In the genomic region with DNA sequence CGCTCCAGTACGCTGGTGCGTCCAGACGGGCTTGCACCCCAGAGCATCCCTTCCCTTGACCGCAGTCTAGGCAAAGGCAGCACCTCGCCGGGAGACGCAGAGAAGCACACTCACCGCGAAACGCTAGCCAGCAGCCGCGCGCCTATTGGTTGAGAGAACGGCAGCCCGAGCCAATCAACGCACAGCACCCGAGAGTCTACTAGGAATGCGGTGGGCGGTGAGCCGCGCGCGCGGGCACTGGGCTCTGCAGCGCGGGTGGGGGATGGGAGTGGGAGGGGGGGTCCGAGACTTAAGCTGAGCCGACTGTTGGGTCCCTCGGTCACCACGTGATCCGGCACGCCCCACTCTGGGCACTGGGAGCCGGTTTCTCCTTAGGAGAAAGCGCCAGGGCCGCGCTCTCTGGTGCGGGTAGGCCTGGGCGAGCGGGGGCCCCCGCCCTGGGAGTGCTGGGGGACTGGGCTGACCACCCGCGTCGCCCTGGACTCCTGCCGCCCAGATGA, we compare ENCODE assay signal across 8 mouse cellular contexts. TPM values are rescaled to one million over a fixed set of nuclear protein-coding genes. Genes with fewer than 3 reads are reported as not detected.
DNase-seq lines count a peak whose midpoint lies in the region; ATAC-seq and TF ChIP-seq lines count a peak whose summit lies in the region.

No protein-coding gene starts in this region.

- peak overlapping the region; percentile 97 for H3K27ac ChIP-seq in lung, embryonic 14.5 days (ENCODE audit: low read depth)

- DNase-seq in MN1 (ENCODE audit: low spot score): peak; percentile 98
- peak; percentile 92 for DNase-seq in cerebellum, adult 8-10 months
- peak; percentile 96 for DNase-seq in forelimb bud, embryonic 11.5 days (ENCODE audit: low read depth, low spot score)
- DNase-seq in layer of hippocampus, adult 8-10 months (ENCODE audit: low spot score in 2 of 2): peak; percentile 91 to 94
- DNase-seq in lung, embryonic 14.5 days: peak; percentile 98
- DNase-seq in ovary, postnatal 10 days (ENCODE audit: low spot score): peak; percentile 87
- DNase-seq in thymus, postnatal 0 days (ENCODE audit: low spot score): peak; percentile 91

- WGBS in lung, embryonic 14.5 days: 2% methylated on average over 45 of the region's 45 CpGs

- peak overlapping the region; percentile 29 for H3K4me3 ChIP-seq in lung, embryonic 14.5 days (ENCODE audit: low read depth, low read length)

- H3K9ac ChIP-seq in lung, embryonic 14.5 days: peak overlapping the region; percentile 64

- H3K36me3 ChIP-seq in lung, embryonic 14.5 days (ENCODE audit: insufficient read depth): no peaks in the 10 kb centered on the region

- ATAC-seq in hematopoietic stem cell, adult 5-6 weeks (replicated peaks in 1 of 2; ENCODE audit: insufficient read depth in 1 of 2, low FRiP score in 2 of 2, low TSS enrichment in 1 of 2, low read depth in 1 of 2, poor library complexity in 2 of 2, severe bottlenecking in 2 of 2): peak; percentile 77 to 81
- ATAC-seq in lung, embryonic 14.5 days (ENCODE audit: insufficient read depth): peak; percentile 89

- peak overlapping the region; percentile 75 for H3K4me2 ChIP-seq in lung, embryonic 14.5 days

- no peaks in the 10 kb centered on the region for H3K9me3 ChIP-seq in lung, embryonic 14.5 days (ENCODE audit: low read depth, low read length)

- peak; percentile 19; the same call in 1 of the 2 replicates for TF ChIP-seq CTCF in lung, embryonic 14.5 days (IDR thresholded peaks at IDR 0.05; ENCODE audit: low read depth)

- peaks cover 7% of the 10 kb centered on the region; the same call in 1 of the 2 replicates for H3K27me3 ChIP-seq in lung, embryonic 14.5 days (ENCODE audit: insufficient read depth, low read length)

- H3K4me1 ChIP-seq in lung, embryonic 14.5 days (ENCODE audit: insufficient read depth): peaks cover 43% of the 10 kb centered on the region

RNA-seq across cellular contexts. Expression of a gene that starts 37.5 kb away (rescaled TPM):
- total RNA-seq in hematopoietic stem cell, adult 5-6 weeks (2017): 814 and 932 TPM in 2 replicates
- 1,000 to 10,000 TPM; 1,218 to 1,398 (median 1,309) TPM for total RNA-seq in layer of hippocampus, adult 8-10 months (2022)
- polyA plus RNA-seq in lung, embryonic 14.5 days (2014; fragmentation: Nextera tagmentation; extraction: Ambion mirVana): 2,614 and 2,926 TPM in 2 replicates
- polyA plus RNA-seq in thymus, postnatal 0 days (2015; fragmentation: Nextera tagmentation; extraction: Ambion mirVana): 1,815 and 1,857 TPM in 2 replicates

RNA-seq across cellular contexts. Expression of a gene that starts 50.5 kb away (rescaled TPM):
- 0.15 TPM in 1 of 2 replicates, not detected in the other for total RNA-seq in hematopoietic stem cell, adult 5-6 weeks (2017)
- total RNA-seq in layer of hippocampus, adult 8-10 months (2022): under 1 TPM in 3 of 4 experiments, not detected in 1; 0.49 to 0.79 (median 0.73) TPM
- polyA plus RNA-seq in lung, embryonic 14.5 days (2014; fragmentation: Nextera tagmentation; extraction: Ambion mirVana): 0.23 and 0.57 TPM in 2 replicates
- 0.46 and 0.59 TPM in 2 replicates for polyA plus RNA-seq in thymus, postnatal 0 days (2015; fragmentation: Nextera tagmentation; extraction: Ambion mirVana)

Comparison
In these comparisons a context has a peak if more than half of its experiments do, and no peak if none do; other contexts are left out.
1. Peak in every context shown above with its lines: DNase-seq, ATAC-seq, H3K4me3 ChIP-seq and H3K27ac ChIP-seq.